Mouse (Mus musculus) stomach, embryonic 15.5 days (tissue): ENCODE results near the gene Nid2. TPM values are rescaled to one million over a fixed set of nuclear protein-coding genes. Genes with fewer than 3 reads are reported as not detected.

Experiments used
- ATAC-seq: fragments of 200-750 bp; cut with Nextera tagmentation; 2 replicates; pipeline ENCODE4 v1.8.0; 2017; ENCODE audit warnings: low read depth, moderate number of reproducible peaks, moderate TSS enrichment; ENCODE audit not compliant: insufficient read depth, low FRiP score
- H3K27ac ChIP-seq: fragments of 300-500 bp; sonication (generic); 2 replicates; pipeline ENCODE4 v1.5.1; 2015; ENCODE audit warnings: mild to moderate bottlenecking, inconsistent platforms
- H3K27me3 ChIP-seq: fragments of 300-500 bp; sonication (generic); replicated peaks from 2 replicates; pipeline ENCODE4 v1.6.1; 2015; ENCODE audit warnings: inconsistent platforms
- H3K36me3 ChIP-seq: fragments of 300-500 bp; sonication (generic); 2 replicates; pipeline ENCODE4 v1.6.1; 2015; ENCODE audit warnings: inconsistent platforms
- H3K4me1 ChIP-seq: fragments of 300-500 bp; sonication (generic); 2 replicates; pipeline ENCODE4 v1.6.1; 2015; ENCODE audit warnings: inconsistent platforms
- H3K4me2 ChIP-seq: fragments of 300-500 bp; sonication (generic); 2 replicates; pipeline ENCODE4 v1.6.1; 2015; ENCODE audit warnings: mild to moderate bottlenecking, inconsistent platforms
- H3K4me3 ChIP-seq: fragments of 300-500 bp; sonication (generic); replicated peaks from 2 replicates; pipeline ENCODE4 v1.5.1; 2015; ENCODE audit warnings: inconsistent platforms
- H3K9ac ChIP-seq: fragments of 300-500 bp; sonication (generic); 2 replicates; pipeline ENCODE4 v1.6.1; 2015; ENCODE audit warnings: inconsistent platforms
- H3K9me3 ChIP-seq: fragments of 300-500 bp; sonication (generic); 2 replicates; pipeline ENCODE4 v1.6.1; 2016; ENCODE audit warnings: inconsistent platforms
- WGBS: fragments of 180-500 bp; shearing (Covaris S2); methylation state at CpG from one replicate; pipeline ENCODE4 v1.1.7; 2015; 5-methylcytosine and 5-hydroxymethylcytosine counted together
- polyA plus RNA-seq: library from polyadenylated mRNA; unstranded; fragments of >200 nt; fragmentation: Nextera tagmentation; extraction: Ambion mirVana; gene quantifications from 2 replicates; pipeline ENCODE4 v1.2.1, GENCODE M21; 2015

Nid2 gene
- polyA plus RNA-seq, 1 experiment from 2014 or later, result 73.8 TPM

- no peak overlapping the region for H3K27ac ChIP-seq
- H3K9me3 ChIP-seq, result no peaks in the 10 kb centered on the region
- peaks cover 7% of the 10 kb centered on the region for H3K4me1 ChIP-seq
- H3K4me3 ChIP-seq, result no peak overlapping the region
- no peaks in the 10 kb centered on the region for H3K27me3 ChIP-seq
- H3K4me2 ChIP-seq, result no peak overlapping the region
- no peak overlapping the region for H3K9ac ChIP-seq
- no peak for ATAC-seq
- no peaks in the 10 kb centered on the region for H3K36me3 ChIP-seq
- 76% methylated on average over 2 of the region's 2 CpGs for WGBS
Observed at GRCm38 (mm10) chr14:19746731-19747130, 4.3 kb upstream of the Nid2 start.

- no peaks in the 10 kb centered on the region for H3K36me3 ChIP-seq
- no peak overlapping the region for H3K4me2 ChIP-seq
- peaks cover 16% of the 10 kb centered on the region for H3K4me1 ChIP-seq
- no peaks in the 10 kb centered on the region for H3K9me3 ChIP-seq
- no peak overlapping the region for H3K9ac ChIP-seq
- H3K27ac ChIP-seq, result no peak overlapping the region
- H3K4me3 ChIP-seq, result no peak overlapping the region
- 0 out of 2 replicates have a peak, but pooled peaks cover 2% of the 10 kb centered on the region for H3K27me3 ChIP-seq
- no peak for ATAC-seq
- 47% methylated on average over 2 of the region's 2 CpGs for WGBS
Observed at GRCm38 (mm10) chr14:19749743-19750142, 1.3 kb upstream of the Nid2 start.

DNA sequence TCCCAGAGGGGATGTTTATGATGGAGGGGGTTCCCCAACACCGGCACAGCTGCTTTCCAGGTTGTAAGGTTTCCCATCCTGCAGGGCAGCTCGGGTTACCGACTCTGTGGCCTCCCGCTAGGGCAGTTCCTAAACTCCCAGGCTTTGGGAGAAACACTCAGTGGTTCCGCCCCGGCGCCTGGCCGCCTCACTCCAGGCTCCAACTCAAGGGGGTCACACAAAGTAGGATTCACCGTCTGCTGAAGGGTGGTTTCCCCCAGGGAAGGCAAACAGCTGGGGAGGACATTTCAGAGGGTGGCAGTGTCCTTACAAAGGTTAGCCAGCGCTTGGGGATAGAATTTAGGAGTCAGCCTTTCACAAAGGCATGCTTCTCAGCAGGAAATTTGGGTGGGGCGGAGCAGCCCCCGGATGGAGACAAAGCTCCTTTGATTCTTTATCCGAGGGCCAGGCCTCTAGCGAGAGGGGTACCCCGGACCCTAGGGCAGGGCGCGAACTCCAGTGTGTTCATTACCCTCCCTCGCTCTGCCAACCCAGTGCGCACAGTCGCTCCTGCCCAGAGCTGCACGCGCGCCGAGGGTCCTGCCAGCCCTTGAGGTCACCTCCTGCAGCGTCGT lies 547 bp upstream of the Nid2 start:
- peak overlapping the region; percentile 65 for H3K4me3 ChIP-seq
- peak overlapping the region; percentile 87 for H3K4me2 ChIP-seq
- no peaks in the 10 kb centered on the region for H3K36me3 ChIP-seq
- H3K27ac ChIP-seq, result peak overlapping the region; percentile 80
- 0 out of 2 replicates have a peak, but pooled peaks cover 2% of the 10 kb centered on the region for H3K27me3 ChIP-seq
- H3K9ac ChIP-seq, result 0 out of 2 replicates have a peak overlapping the region, but pooled peaks have one; percentile 4
- ATAC-seq, result peak; percentile 62; the same call in 1 of the 2 replicates
- 3% methylated on average over 26 of the region's 26 CpGs for WGBS
- no peaks in the 10 kb centered on the region for H3K9me3 ChIP-seq
- peaks cover 16% of the 10 kb centered on the region for H3K4me1 ChIP-seq

- Histone ChIP-seq H3K4me2 (peak overlapping the region; percentile 87), H3K9me3 (no peaks in the 10 kb centered on the region), H3K4me1 (peaks cover 16% of the 10 kb centered on the region), H3K36me3 (no peaks in the 10 kb centered on the region), H3K4me3 (peak overlapping the region; percentile 65), H3K9ac (no peak overlapping the region), H3K27ac (no peak overlapping the region), H3K27me3 (0 out of 2 replicates have a peak, but pooled peaks cover 2% of the 10 kb centered on the region)
- 3% methylated on average over 21 of the region's 21 CpGs for WGBS
- no peak for ATAC-seq
Observed at GRCm38 (mm10) chr14:19752276-19752675, 1.2 kb downstream of the Nid2 start.

DNA sequence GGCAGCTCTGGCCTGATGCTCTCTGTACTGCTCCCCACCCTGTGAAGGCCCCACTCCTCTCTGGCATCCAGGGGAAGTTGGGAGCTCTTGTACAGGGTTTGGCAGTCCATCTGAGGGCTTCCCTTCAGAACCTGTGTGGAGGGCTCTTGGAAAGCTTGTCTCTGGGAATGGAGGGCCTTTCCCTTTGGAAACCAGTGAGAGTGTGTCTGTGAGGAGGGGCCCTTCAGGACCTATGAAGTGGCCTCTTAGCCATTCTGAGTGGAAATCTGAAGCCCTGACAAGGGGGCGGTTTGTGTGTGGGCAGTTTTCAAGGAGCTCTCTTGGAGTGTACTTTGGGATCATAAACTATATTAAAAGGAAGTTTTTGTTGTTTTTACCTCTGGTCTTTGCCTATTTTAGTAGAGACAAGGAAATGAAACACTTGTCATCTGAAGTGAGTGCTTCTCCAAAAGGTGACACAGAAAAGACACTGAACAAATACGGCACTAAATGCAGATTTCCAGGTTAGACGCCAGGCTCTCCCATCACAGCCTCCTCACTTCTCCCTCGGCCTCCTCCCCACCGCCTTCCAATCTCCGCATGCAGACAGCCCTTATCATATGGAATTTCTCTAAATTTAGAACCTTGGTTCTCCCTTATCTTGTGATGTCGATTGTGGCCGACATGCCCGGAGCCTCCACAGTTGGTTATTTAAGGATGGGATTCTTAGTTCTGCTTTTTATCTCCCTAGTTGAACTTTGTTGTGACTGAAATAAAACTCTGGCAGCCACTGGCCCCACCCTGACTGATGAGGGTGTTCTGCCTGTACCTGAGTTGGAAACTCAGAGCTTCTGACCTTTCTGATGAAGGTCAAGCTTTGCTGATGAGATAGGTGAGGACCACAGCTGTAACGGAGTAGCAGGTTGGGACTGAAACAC lies 8.5 kb downstream of the Nid2 start:
- Histone ChIP-seq H3K27ac (no peak overlapping the region), H3K4me2 (no peak overlapping the region), H3K36me3 (no peaks in the 10 kb centered on the region), H3K4me3 (no peak overlapping the region), H3K9me3 (no peaks in the 10 kb centered on the region), H3K27me3 (no peaks in the 10 kb centered on the region), H3K9ac (no peak overlapping the region), H3K4me1 (peaks cover 4% of the 10 kb centered on the region; the same call in 1 of the 2 replicates)
- ATAC-seq, result no peak
- WGBS, result 50% methylated on average over 10 of the region's 10 CpGs

DNA sequence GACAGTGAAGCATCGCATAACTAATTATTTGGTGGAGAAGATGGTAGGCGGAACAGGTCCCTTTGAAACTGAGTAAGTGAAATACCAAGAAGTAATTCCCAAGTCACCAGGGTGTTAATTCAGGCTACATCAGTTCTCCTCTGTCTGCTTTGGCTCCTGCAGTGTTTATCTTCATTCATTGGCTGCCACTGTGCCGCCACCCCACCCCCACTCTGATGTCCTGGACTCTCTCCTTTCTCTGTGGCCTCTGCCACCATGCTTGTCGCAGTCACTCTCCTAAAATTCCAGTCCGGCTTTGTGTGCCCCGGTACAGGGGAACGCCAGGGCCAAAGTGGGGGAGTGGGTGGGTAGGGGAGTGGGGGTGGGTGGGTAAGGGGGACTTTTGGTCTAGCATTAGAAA lies 9.7 kb downstream of the Nid2 start:
- Histone ChIP-seq H3K36me3 (no peaks in the 10 kb centered on the region), H3K27me3 (no peaks in the 10 kb centered on the region), H3K4me1 (peaks cover 4% of the 10 kb centered on the region; the same call in 1 of the 2 replicates), H3K4me2 (no peak overlapping the region), H3K4me3 (no peak overlapping the region), H3K9ac (no peak overlapping the region), H3K9me3 (no peaks in the 10 kb centered on the region), H3K27ac (no peak overlapping the region)
- 0 out of 2 replicates have a peak, but pooled peaks have one; percentile 40 for ATAC-seq
- WGBS, result 49% methylated on average over 7 of the region's 7 CpGs

DNA sequence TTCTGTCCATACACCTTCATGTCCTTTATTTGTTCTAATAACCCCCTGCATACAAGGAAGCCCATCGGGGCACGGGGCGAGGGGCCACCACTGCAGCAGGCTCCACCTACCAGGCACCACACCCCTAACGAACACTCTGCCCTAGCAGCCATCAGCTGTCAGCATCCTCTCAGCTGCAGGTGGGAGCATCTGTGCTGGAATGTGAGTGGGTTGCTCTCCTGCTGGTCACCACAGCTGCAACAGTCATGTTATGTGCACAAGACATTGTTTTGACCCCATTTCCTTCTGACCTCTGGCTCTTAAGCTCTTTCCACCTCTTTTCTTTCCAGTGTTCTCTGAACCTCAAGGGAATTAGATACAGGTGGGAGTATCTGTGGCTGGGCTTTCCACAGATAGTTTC lies 10.9 kb downstream of the Nid2 start:
- Histone ChIP-seq H3K9me3 (no peaks in the 10 kb centered on the region), H3K27ac (no peak overlapping the region), H3K4me3 (no peak overlapping the region), H3K9ac (no peak overlapping the region), H3K4me1 (peaks cover 7% of the 10 kb centered on the region; the same call in 1 of the 2 replicates), H3K27me3 (no peaks in the 10 kb centered on the region), H3K36me3 (no peaks in the 10 kb centered on the region), H3K4me2 (no peak overlapping the region)
- no peak for ATAC-seq
- 44% methylated on average over 4 of the region's 4 CpGs for WGBS

DNA sequence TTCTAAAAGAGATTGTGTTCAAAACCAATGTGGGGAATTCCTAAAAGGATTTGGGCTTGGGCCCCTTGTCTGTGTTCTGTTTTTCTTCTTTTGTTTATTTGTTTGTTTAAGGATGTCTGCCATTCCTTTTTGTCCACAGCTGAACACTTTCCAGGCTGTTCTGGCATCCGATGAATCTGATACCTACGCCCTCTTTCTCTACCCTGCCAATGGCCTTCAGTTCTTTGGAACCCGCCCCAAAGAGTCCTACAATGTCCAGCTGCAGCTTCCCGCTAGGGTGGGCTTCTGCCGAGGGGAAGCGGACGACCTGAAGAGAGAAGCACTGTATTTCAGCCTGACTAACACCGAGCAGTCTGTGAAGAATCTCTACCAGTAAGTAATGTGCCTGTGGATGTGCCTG lies 12.5 kb downstream of the Nid2 start:
- Histone ChIP-seq H3K9ac (no peak overlapping the region), H3K36me3 (no peaks in the 10 kb centered on the region), H3K4me2 (no peak overlapping the region), H3K27ac (no peak overlapping the region), H3K4me3 (no peak overlapping the region), H3K4me1 (peaks cover 7% of the 10 kb centered on the region; the same call in 1 of the 2 replicates), H3K9me3 (no peaks in the 10 kb centered on the region), H3K27me3 (no peaks in the 10 kb centered on the region)
- no peak for ATAC-seq
- 43% methylated on average over 8 of the region's 8 CpGs for WGBS

GRCm38 (mm10) chr14:19764331-19764730 lies 13.3 kb downstream of the Nid2 start:
- H3K27me3 ChIP-seq, result no peaks in the 10 kb centered on the region
- no peaks in the 10 kb centered on the region for H3K36me3 ChIP-seq
- no peak overlapping the region for H3K9ac ChIP-seq
- peaks cover 7% of the 10 kb centered on the region; the same call in 1 of the 2 replicates for H3K4me1 ChIP-seq
- H3K4me2 ChIP-seq, result no peak overlapping the region
- 67% methylated on average over 8 of the region's 8 CpGs for WGBS
- ATAC-seq, result no peak
- no peak overlapping the region for H3K4me3 ChIP-seq
- no peak overlapping the region for H3K27ac ChIP-seq
- H3K9me3 ChIP-seq, result no peaks in the 10 kb centered on the region

DNA sequence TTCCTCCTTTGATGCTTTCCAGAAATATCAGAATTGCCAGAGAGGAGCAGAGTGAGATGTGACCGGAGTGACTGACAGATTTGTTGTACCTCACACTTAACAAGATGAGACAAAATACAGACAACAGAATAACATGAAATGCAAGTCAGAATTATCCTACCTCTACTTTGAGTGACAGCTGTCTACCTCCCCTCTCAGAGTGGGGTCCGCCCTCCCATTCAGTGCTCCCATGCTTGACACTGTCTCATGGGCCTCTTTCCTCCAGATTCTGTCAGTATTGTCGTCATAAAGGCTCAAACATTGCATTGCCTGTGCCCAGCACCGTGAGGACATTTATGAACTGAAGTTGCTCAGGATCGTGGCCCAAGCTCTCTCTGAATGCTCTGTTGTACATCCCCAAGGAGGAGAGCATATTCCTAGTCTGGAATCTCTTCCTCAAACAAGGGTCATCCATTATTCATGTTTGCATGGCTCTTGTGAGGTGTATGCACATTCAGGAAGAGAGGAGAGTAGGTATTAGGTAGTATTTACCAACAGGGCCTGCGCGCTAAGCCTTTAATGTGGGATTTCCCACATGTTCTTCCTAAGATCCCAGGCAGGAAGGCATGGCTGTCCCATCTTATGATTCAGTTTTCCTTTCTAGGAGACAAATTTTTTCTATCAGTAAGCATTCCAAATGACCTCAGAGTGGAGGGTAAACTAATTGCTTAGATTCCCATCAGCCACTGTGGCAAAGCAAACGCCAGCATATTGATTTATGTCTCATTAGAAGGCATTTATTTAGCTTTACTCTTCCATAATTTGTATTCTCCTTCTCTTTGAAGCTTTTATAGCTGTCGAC lies 14.7 kb downstream of the Nid2 start:
- WGBS, result 54% methylated on average over 9 of the region's 9 CpGs
- H3K36me3 ChIP-seq, result no peaks in the 10 kb centered on the region
- no peaks in the 10 kb centered on the region for H3K9me3 ChIP-seq
- H3K9ac ChIP-seq, result no peak overlapping the region
- no peak overlapping the region for H3K27ac ChIP-seq
- no peak for ATAC-seq
- peaks cover 10% of the 10 kb centered on the region; the same call in 1 of the 2 replicates for H3K4me1 ChIP-seq
- no peak overlapping the region for H3K4me2 ChIP-seq
- no peak overlapping the region for H3K4me3 ChIP-seq
- H3K27me3 ChIP-seq, result no peaks in the 10 kb centered on the region

DNA sequence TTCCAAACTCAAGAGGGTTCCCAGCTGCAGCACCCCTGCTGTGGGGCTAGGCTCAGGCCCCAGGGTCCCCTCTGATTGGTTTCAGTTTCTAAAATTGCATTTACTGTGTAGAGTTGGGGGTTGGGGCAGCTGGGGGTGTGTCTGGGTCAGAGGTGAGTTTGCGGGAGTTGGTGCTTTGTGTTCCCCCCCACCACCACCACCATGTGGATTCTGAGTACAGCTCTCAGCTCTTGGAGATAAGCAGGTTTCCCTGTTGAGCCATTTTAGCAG lies 15.2 kb downstream of the Nid2 start:
- H3K36me3 ChIP-seq, result no peaks in the 10 kb centered on the region
- H3K27ac ChIP-seq, result no peak overlapping the region
- ATAC-seq, result peak; percentile 51; the same call in 1 of the 2 replicates
- WGBS, result 30% methylated on average over 1 of the region's 1 CpGs
- H3K4me3 ChIP-seq, result no peak overlapping the region
- H3K9me3 ChIP-seq, result no peaks in the 10 kb centered on the region
- no peak overlapping the region for H3K9ac ChIP-seq
- H3K27me3 ChIP-seq, result no peaks in the 10 kb centered on the region
- H3K4me1 ChIP-seq, result peaks cover 13% of the 10 kb centered on the region; the same call in 1 of the 2 replicates
- H3K4me2 ChIP-seq, result no peak overlapping the region
